Mouse (Mus musculus): ENCODE measurements at regions not wholly inside any gene's neighbourhood (a gene's known extent, or its start where the extent isn't known, plus 50 kb on each side); places are given as distances from the start of the nearest gene placed in this dataset.

GRCm38 (mm10) chr9:12157157-12157556 lies 1088.5 kb downstream of the Jrkl start:
- peak; percentile 1; the same call in 1 of the 2 replicates for TF ChIP-seq CTCF (IDR thresholded peaks at IDR 0.05; ENCODE audit: borderline replicate concordance, extremely low read depth, insufficient read depth, insufficient read length)
- no peak for TF ChIP-seq POLR2A (IDR thresholded peaks at IDR 0.05; ENCODE audit: borderline replicate concordance, extremely low read depth, insufficient read depth, insufficient read length, poor library complexity, severe bottlenecking)

Data from brain, embryonic 14.5 days (tissue).